Mouse (Mus musculus) neutrophil, adult 5-6 weeks (primary cell): ENCODE measurements around the gene Tdrd1. TPM values are rescaled to one million over a fixed set of nuclear protein-coding genes. Genes with fewer than 3 reads are reported as not detected.
"Not testable (repeated sequence)": the region's sequence is repeated elsewhere in the genome, so short reads cannot be mapped to it uniquely, and the experiment has no call there.

ENCODE experiments used
- ATAC-seq: fragments of 151-379, 151-347 bp; 2 replicates; pipeline ENCODE4 v1.8.0; 2017; ENCODE audit warnings: mild to moderate bottlenecking, moderate TSS enrichment; ENCODE audit not compliant: insufficient number of reproducible peaks, poor library complexity, low FRiP score, severe bottlenecking; ENCODE audit errors: extremely low read depth
- total RNA-seq: library from RNA; stranded (forward); fragments of 200-1000 nt; gene quantifications from 2 replicates; pipeline ENCODE4 v1.2.3, GENCODE M21; 2017

Tdrd1 gene
- not detected in 2 replicates for total RNA-seq

- no peak for ATAC-seq
These were observed at the start of gene Tdrd1 for GRCm38 (mm10) chr19:56826047-56826631. TSS of gene Tdrd1 (plus strand) at chr19:56826209.

GRCm38 (mm10) chr19:56776719-56777382 lies 49.2 kb upstream of the Tdrd1 start:
- ATAC-seq, result peak; percentile 33; the same call in 1 of the 2 replicates

DNA sequence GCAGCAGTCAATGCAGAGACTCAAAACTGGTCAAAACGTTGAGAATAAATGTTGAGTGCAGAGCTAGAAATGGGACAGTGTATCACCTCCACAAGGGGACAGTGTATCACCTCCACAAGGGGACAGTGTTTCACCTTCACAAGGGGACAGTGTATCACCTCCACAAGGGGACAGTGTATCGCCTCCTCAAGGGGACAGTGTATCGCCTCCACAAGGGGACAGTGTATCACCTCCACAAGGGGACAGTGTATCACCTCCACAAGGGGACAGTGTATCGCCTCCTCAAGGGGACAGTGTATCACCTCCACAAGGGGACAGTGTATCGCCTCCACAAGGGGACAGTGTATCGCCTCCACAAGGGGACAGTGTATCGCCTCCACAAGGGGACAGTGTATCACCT lies 47.5 kb upstream of the Tdrd1 start:
- not testable (repeated sequence) for ATAC-seq

GRCm38 (mm10) chr19:56787911-56788310 lies 38.1 kb upstream of the Tdrd1 start:
- ATAC-seq, result no peak

- no peak for ATAC-seq
These were observed 37.1 kb upstream of the Tdrd1 start for GRCm38 (mm10) chr19:56788952-56789351.

GRCm38 (mm10) chr19:56797376-56797775 lies 28.6 kb upstream of the Tdrd1 start:
- peak; percentile 92 for ATAC-seq

- no peak for ATAC-seq
These were observed 25.8 kb upstream of the Tdrd1 start for GRCm38 (mm10) chr19:56800226-56800625.

- ATAC-seq, result no peak
These were observed 24.9 kb upstream of the Tdrd1 start for GRCm38 (mm10) chr19:56800930-56801655.

DNA sequence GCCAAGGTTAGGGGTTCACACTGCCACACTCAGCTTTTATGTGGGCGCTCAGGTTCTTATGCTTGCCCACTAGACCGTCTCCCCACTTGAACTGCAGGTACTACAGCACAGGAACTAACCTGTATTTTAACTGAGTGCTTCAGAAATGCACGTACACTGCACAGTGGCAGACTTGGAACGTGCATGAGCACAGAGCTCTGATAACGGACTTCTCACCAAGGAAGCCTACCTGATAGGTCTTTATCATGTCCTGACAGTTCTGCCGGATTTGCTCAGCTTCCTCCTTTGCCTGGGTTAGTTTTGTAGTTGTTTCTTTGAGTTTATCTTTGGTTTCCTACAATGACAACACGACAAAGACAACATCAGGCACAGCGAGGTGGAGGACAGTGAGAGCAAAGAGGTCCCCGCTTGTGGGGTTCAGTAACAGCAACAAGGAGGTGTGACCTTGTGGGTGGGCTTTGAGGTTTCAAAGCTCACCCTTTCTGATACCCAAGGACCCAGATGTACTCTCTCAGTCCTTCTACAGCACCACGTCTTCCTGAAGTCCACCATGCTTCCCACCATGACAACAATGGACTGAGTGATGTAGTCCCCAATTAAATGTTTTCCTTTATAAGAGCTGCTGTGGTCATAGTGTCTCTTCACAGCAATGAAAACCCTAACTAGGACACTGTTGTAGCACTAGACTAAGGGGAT lies 24.2 kb upstream of the Tdrd1 start:
- no peak for ATAC-seq

GRCm38 (mm10) chr19:56802352-56802746 lies 23.7 kb upstream of the Tdrd1 start:
- ATAC-seq, result no peak

DNA sequence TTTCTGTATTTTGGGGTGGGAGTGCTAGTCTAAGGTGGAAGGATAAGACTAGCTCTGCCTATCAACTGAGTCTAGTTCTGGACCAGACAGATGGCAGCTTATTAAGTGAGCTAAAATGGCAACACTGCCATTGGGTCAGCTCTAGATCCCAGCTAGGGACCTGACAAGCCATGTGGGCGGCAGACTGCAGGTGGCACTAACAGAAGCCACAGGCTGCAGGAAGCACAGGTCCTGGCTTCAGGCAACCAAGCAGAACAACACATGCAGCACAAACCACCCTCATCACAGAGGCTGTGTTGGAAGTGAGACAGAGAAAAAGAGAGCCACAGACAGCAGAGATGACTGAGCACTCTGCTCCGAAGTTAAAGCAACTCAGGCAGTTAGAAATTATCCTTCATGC lies 20.6 kb upstream of the Tdrd1 start:
- peak; percentile 75 for ATAC-seq

DNA sequence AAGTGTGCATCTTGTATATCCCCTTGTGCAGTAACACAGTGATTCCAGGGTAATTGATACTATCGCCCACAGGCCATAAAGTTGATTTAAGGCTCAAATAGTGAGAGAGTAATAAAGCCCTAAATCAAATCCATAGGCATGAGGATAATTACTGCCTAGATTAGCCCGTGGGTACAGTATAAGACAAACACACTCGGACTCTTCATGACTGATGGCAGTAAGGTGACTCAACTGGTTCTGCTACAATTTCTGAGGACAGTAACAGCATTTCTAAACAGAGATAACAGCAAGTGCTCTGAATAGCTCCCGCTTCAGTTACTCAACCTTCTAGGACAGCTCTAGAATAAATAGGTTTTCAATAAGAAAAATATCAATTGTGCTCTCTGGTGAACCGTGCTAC lies 18.9 kb upstream of the Tdrd1 start:
- ATAC-seq, result no peak

DNA sequence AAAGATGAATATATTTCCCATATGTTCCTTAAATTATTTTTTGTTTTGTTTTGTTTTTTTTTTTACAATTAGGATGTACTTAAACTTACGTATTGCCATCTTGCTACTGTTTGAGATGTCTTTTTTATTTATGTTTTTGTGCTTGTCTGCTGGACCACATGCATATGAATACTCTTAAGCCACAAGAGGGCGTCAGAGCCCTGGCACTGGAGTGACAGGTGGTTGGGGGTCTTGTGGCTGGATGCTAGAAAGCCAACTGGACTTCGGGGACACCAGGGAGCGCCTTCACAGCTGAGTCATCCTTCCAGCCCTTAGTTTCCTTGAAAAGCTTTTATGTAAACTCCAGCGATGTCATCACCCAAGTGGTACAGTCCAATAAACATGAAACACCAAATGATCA lies 17.2 kb upstream of the Tdrd1 start:
- ATAC-seq, result no peak

DNA sequence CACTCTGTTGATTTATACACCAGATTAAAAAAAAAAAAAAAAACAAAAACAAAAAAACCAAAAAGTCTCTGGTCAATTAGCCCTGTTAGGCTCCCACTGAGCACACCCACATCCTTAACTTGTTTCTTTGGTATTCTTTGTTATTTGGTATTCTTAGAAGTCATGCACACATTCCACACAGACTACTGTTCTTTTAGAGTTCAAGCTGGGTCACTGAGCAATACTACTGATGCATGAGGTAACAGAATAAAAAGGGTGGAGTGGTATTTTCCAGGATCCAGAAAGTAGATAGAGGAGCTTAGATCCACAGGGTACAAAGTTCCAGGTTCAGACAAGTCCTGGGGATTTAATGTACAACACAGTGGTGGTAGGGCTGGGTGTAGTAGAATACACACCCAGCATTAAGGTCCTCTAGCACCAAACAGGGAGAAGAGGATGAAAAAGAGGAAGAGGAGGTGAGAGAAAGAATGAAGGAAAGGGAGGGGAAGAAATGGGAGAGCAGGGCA lies 15.3 kb upstream of the Tdrd1 start:
- no peak for ATAC-seq

- ATAC-seq, result 0 out of 2 replicates have a peak, but pooled peaks have one; percentile 46
These were observed 14.4 kb upstream of the Tdrd1 start for GRCm38 (mm10) chr19:56811590-56811989.

- no peak for ATAC-seq
These were observed 12.6 kb upstream of the Tdrd1 start for GRCm38 (mm10) chr19:56813360-56813759.

- ATAC-seq, result no peak
These were observed 8.0 kb upstream of the Tdrd1 start for GRCm38 (mm10) chr19:56817851-56818526.

- no peak for ATAC-seq
These were observed 4.8 kb upstream of the Tdrd1 start for GRCm38 (mm10) chr19:56821040-56821797.
